Mouse (Mus musculus) spleen, adult 18-20 months (tissue): Measurements from ENCODE around the gene Arhgap18.
A peak's percentile ranks its signal among the peaks of the same experiment; 100 is the strongest.

ENCODE experiments used
- DNase-seq, 2 experiments: peaks; one replicate each; pipeline ENCODE4 v3.0.0; 2022; ENCODE audit warnings: mixed read lengths in 2 of 2

Gene Arhgap18

DNA sequence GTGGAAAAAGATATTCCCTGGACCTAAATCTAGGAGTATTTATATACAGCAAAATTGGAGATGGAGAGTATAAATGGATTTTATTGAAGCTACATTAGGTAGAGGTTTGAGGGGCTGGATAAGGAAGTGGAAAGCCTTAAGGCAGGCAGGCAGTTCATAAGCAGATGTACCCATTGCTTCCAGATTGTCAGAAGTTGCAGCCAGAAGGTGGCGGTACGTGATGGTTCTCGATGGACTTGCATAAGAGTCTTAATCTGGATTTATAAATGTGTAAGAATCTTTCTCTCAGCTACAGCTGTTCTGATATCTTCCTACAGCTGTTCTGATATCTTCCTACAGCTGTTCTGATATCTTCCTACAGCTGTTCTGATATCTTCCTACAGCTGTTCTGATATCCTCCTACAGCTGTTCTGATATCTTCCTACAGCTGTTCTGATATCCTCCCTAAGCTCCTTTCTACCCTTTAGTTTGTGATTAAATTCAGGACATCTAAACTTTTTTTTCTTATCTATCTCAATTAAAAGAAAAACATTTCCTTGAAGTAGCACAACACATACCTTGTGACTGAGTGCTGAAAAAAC lies 79.5 kb downstream of the Arhgap18 start:
- DNase-seq = no peak

DNA sequence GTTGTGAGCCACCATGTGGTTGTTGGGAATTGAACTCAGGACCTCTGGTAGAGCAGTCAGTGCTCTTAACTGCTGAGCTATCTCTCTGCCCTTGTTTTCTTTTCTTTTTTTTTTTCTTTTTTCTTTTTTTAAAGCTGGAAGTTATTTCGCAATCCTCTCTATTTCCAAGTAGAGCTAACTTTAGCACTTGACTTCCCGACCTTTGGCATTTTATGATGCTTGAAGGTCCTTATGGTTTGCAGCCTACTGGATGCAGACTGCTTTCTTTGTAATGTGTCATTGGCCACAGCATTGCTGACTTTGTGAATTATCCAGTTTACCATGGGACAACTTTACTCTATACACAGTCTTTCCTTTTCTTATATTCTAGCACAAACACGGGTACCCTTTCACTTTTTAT lies 80.2 kb downstream of the Arhgap18 start:
- DNase-seq = no peak

GRCm38 (mm10) chr10:26849311-26849710 lies 96.1 kb downstream of the Arhgap18 start:
- no peak for DNase-seq

- no peak for DNase-seq
Measured at GRCm38 (mm10) chr10:26849854-26850253, 96.6 kb downstream of the Arhgap18 start.

DNA sequence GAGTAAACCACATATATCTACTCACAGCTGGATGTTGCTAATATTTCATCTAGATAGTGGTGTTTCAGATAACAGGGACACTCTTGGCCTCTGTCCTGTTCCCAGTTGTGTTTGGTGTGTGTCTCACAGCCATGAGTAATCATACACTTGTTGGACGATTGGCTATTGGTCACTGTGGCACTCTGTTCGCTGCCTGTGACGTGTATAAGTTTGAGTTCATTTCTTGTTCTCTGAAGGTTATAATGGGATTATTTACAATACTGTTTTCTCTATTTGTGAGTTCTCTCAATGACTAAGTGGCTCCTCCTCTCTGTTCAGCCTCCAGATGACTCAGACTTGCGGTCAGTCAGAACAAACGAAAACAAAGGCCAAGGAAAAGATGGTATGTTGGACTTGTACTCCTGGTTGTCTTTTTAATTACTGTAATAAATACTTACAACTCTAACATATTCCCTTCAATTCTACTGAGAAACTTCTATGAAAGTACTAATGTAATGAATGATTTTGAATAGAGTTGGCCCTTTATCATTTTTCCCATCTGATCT lies 101.4 kb downstream of the Arhgap18 start:
- no peak for DNase-seq

GRCm38 (mm10) chr10:26855851-26856535 lies 102.8 kb downstream of the Arhgap18 start:
- DNase-seq = no peak

- DNase-seq = no peak
Measured at GRCm38 (mm10) chr10:26857583-26857982, 104.4 kb downstream of the Arhgap18 start.

GRCm38 (mm10) chr10:26858537-26858936 lies 105.3 kb downstream of the Arhgap18 start:
- DNase-seq = no peak

- DNase-seq = no peak
Measured at GRCm38 (mm10) chr10:26861231-26861630, 108.0 kb downstream of the Arhgap18 start.

GRCm38 (mm10) chr10:26862207-26862606 lies 109.0 kb downstream of the Arhgap18 start:
- DNase-seq = no peak

DNA sequence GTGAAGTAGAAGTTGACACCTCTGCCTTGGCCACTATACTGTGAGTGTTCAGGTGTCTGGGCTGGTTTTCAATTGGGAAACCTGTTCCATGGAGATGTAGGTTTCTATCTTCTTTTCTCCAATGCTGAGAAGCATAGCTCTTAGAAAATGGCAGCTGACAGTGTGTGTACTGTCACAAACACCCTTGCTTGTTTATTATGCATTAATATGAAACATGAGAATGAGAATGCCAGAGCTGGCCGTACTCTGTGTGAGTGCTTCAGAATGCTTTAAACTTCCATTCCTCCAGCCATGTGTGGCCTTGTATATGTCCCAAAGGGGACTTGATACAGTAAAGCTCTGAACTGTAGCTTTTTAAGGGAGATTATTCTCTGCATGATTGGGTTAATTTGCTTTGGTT lies 110.8 kb downstream of the Arhgap18 start:
- no peak for DNase-seq

- no peak for DNase-seq
Measured at GRCm38 (mm10) chr10:26870802-26871201, 117.6 kb downstream of the Arhgap18 start.

DNA sequence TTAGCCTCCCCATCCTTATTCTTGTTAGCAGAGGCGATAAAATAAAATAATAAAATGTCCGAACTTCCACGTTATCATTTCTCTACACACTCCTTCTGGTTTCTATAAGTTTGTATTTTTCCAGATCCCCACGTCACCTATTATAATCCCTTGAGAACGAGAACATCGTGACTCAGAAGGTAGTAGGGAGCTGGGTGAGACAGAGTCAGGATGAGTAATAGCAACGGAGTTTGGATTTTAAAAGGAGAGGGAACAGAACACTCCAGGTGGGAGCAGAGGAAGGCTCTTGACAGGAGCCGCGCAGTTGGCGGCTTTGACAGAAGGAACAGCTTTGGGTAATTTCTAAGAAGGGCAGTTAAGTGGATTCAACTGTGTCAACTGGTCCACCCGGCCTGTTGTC lies 124.1 kb downstream of the Arhgap18 start:
- no peak for DNase-seq

DNA sequence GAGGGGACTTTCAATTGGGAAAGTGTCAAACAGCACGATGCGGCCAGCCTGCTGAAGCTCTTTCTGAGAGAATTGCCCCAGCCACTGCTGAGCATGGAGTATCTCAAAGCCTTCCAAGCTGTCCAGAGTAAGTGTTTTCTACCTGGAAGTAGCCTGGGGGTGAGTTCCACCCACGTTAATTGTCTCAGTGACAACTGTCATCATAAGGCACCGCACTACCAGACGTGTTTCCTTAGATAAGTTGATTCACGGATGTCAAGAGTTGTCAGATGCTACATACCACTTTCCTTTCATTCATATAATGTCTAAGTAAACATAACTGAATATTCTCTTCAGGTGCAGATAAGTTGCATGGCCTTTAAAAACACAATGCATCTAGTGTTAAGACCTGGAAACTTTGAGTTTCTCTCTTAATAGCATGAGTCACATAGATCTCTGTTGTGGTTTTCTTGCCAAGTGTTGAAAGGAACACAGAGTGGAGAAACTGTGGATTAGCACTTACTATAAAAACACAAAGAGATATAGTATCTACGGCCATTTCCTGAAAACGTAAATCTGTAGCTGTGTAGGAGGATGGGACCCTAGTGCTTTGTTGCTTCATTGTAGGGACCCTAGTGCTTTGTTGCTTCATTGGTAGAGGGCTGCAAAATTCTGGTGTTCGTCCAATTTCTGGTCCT lies 125.8 kb downstream of the Arhgap18 start:
- DNase-seq = no peak

- DNase-seq = no peak
Measured at GRCm38 (mm10) chr10:26884949-26885348, 131.7 kb downstream of the Arhgap18 start.

- no peak for DNase-seq
Measured at GRCm38 (mm10) chr10:26889226-26889625, 136.0 kb downstream of the Arhgap18 start.

GRCm38 (mm10) chr10:26889754-26890153 lies 136.5 kb downstream of the Arhgap18 start:
- no peak for DNase-seq

DNA sequence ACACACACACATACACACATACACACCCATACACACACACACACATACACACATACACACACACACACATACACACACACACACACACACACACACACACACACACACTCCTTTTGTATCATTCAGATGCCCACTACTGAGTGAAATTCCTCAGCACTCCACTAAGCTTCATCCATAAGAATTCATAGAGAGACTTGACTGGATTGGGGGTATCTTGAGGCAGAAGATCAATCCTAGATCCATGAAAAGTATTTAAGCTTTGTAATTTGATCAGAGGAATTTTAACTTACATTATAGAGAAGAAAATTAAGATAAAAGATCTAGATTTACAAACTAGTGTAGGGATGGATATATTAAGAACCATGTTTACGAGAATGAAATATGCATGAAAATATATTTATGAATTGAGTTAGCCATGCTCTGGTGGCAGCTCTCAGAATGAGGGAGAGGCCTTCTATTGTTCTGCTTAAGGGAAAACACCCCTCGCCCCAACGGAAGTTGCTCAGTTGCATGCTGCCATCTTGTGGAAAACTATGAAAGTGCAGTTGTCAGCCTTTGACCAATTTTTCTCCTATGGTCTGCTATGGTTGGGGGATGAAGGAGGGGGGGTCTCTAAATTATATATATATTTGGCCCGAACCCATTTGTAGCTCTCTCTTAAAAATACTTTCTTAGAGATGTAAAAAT lies 137.2 kb downstream of the Arhgap18 start:
- DNase-seq = peak; percentile 10 to 50

DNA sequence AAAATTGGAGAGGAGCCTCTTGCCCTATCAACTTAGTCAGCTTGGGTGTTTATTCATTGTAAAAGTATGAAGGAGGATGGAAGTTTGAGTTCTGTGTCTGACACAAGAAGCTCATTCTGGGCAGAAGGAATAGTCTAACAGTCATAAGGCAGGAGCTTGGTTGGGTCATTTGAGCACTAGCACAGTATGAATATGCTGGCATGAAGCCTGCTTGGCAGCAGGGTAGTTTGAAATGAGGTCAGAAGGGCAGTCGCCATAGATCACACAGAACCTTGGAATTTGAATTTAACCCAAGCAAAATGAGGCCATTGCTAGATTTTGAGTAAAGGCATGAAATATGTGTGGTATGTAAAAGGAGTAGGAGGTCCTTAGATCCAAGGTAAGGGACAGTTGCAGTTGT lies 139.9 kb downstream of the Arhgap18 start:
- DNase-seq = no peak

- no peak for DNase-seq
Measured at GRCm38 (mm10) chr10:26895726-26896125, 142.5 kb downstream of the Arhgap18 start.

DNA sequence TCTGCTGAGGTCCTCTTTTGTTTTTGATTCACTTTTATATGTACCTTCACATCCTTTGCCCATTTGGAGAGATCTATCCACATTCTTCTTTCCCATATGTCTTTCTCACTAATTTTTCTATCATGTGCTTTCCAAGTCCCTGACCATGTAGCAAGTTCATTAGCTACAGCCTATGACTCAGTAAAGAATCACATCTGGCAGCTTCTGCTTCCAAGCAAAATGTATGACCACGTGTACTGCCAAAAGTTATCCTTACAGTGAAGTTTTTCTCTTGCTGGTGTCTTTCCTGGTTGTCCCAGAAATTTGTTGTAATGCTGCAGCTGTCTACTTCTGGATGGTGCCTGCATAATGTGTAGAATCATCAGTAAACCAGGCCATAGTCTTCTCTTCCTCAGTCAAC lies 147.2 kb downstream of the Arhgap18 start:
- no peak for DNase-seq

DNA sequence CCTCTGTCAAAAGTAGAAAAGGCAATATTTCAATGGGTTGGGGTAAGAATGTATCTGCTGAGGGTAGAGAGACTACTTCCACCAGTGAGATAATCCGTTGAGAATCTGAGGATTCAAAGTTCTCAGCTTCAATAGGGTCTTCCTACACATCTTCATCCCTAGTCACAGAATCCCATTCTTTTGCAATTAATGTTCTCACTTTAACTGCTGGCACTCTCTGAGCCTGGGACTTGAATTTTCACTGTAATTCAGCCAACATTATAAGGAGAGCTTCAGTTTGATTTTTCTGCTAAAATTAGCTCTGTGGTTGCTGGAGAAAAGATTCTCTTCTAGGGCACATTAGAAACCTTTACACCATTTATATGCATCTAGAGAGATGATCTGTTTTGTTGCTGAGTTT lies 150.6 kb downstream of the Arhgap18 start:
- DNase-seq = no peak

DNA sequence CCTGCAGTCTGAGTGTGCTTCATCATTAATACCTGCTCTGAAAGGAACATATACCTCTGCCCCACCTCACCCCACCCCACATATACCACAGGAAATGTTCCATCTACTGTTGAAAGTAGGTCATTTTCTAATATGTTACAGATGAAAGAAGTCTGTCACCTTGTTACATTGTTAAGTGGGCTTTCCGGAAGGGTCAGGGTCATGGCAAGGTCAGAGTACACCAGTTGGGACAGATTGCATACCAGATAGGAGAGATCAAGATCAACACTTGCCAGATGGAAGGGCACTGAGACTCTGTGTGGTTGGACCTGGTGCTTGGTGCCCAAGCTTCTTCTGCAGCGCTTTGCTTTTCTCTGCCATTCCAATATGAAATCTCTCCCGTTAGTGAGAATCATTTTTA lies 158.0 kb downstream of the Arhgap18 start:
- DNase-seq = no peak
